Mouse (Mus musculus) liver, embryonic 11.5 days (tissue): ENCODE measurements at regions not wholly inside any gene's neighbourhood (a gene's known extent, or its start where the extent isn't known, plus 50 kb on each side); places are given as distances from the start of the nearest gene placed in this dataset.

ENCODE experiments used
- ATAC-seq: fragments of 200-750 bp; cut with Nextera tagmentation; replicated peaks from 2 replicates; pipeline ENCODE4 v1.8.0; 2017; ENCODE audit warnings: moderate number of reproducible peaks, mild to moderate bottlenecking, moderate TSS enrichment, moderate library complexity; ENCODE audit not compliant: low FRiP score
- DNase-seq: peaks from one replicate; pipeline ENCODE4 v3.0.0-alpha.2; 2017; ENCODE audit warnings: low spot score
- H3K27ac ChIP-seq: fragments of 300-500 bp; sonication (generic); 2 replicates; pipeline ENCODE4 v1.5.1; 2014; ENCODE audit warnings: mild to moderate bottlenecking, low read depth, low read length, control low read depth
- H3K27me3 ChIP-seq: fragments of 300-500 bp; sonication (generic); replicated peaks from 2 replicates; pipeline ENCODE4 v1.6.1; 2014; ENCODE audit warnings: low read length, mixed read lengths; ENCODE audit not compliant: control insufficient read depth, insufficient read depth
- H3K36me3 ChIP-seq: fragments of 300-500 bp; sonication (generic); 2 replicates; pipeline ENCODE4 v1.6.1; 2014; ENCODE audit warnings: mild to moderate bottlenecking, low read length, moderate library complexity, mixed read lengths; ENCODE audit not compliant: control insufficient read depth, insufficient read depth
- H3K4me1 ChIP-seq: fragments of 300-500 bp; sonication (generic); replicated peaks from 2 replicates; pipeline ENCODE4 v1.6.1; 2014; ENCODE audit warnings: low read length, mixed read lengths; ENCODE audit not compliant: control insufficient read depth, insufficient read depth
- H3K4me2 ChIP-seq: fragments of 300-500 bp; sonication (generic); 2 replicates; pipeline ENCODE4 v1.6.1; 2014; ENCODE audit warnings: mild to moderate bottlenecking, control low read depth, moderate library complexity
- H3K4me3 ChIP-seq: fragments of 300-500 bp; sonication (generic); 2 replicates; pipeline ENCODE4 v1.5.1; 2014; ENCODE audit warnings: low read depth, low read length, control low read depth
- H3K9ac ChIP-seq: fragments of 300-500 bp; sonication (generic); 2 replicates; pipeline ENCODE4 v1.6.1; 2014; ENCODE audit warnings: low read depth, low read length, control low read depth
- H3K9me3 ChIP-seq: fragments of 300-500 bp; sonication (generic); 2 replicates; pipeline ENCODE4 v1.6.1; 2016; ENCODE audit warnings: low read length, inconsistent platforms, mixed read lengths; ENCODE audit not compliant: control insufficient read depth
- WGBS: fragments of 180-500 bp; shearing (Covaris S2); extraction: QIAGEN DNeasy Blood & Tissue Kit; methylation state at CpG from one replicate; pipeline ENCODE4 v1.1.7; 2014; 5-methylcytosine and 5-hydroxymethylcytosine counted together

DNA sequence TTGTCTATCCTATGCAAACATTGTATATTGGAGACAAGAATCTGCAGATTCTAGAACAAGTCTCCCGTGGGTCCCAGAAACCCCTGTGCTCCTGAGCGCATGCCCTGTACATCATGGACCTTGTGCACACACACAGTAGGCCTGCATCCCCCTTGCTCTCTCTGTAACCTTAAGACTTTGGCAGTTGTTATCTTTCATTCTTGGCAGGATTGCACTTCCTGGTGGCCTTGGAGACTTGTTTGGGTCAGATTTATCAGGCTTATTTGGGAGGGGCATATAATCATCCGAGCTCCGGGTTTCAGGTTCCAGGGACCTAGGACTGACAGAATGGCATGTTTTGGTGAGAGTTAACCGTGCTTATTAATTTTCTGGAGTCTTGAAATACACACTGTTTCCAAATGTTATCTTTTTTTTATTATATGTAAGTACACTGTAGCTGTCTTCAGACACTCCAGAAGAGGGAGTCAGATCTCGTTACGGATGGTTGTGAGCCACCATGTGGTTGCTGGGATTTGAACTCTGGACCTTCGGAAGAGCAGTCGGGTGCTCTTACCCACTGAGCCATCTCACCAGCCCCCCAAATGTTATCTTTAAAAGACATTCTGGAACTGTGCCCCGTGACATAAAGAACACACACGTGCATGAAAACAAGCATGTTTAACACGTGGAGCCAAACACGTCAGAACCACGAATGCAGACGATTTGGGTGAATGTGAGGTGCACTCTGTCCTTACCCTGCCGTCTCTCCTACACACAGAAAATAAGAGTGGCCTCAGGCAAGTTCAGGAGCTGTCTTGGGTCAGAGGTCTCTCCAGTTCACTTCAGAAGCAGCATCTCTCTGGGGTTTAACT lies 114.1 kb downstream of the Tomm20 start:
- Histone ChIP-seq H3K4me1 (peaks cover 69% of the 10 kb centered on the region), H3K9ac (0 out of 2 replicates have a peak overlapping the region, but pooled peaks have one; percentile 34), H3K4me2 (peak overlapping the region; percentile 20), H3K27ac (peak overlapping the region; percentile 84), H3K27me3 (no peaks in the 10 kb centered on the region), H3K4me3 (no peak overlapping the region), H3K9me3 (no peaks in the 10 kb centered on the region), H3K36me3 (no peaks in the 10 kb centered on the region)
- 79% methylated on average over 16 of the region's 16 CpGs for WGBS
- no peak for ATAC-seq
- no peak for DNase-seq

DNA sequence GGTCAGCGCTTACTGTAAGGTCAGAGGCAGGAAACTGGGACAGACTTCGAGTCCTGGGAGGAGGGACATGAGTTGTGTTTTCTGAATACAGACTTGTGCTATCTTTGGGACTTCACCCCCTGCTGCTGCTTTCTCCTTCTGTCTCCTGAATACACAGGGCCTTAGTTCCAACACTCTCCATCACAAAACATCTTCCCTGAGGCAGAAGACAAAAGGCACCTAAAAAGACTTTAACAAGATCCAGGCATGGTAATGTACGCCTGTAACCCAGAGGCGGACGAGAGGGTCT lies 115.5 kb downstream of the Tomm20 start:
- H3K9ac ChIP-seq = no peak overlapping the region

DNA sequence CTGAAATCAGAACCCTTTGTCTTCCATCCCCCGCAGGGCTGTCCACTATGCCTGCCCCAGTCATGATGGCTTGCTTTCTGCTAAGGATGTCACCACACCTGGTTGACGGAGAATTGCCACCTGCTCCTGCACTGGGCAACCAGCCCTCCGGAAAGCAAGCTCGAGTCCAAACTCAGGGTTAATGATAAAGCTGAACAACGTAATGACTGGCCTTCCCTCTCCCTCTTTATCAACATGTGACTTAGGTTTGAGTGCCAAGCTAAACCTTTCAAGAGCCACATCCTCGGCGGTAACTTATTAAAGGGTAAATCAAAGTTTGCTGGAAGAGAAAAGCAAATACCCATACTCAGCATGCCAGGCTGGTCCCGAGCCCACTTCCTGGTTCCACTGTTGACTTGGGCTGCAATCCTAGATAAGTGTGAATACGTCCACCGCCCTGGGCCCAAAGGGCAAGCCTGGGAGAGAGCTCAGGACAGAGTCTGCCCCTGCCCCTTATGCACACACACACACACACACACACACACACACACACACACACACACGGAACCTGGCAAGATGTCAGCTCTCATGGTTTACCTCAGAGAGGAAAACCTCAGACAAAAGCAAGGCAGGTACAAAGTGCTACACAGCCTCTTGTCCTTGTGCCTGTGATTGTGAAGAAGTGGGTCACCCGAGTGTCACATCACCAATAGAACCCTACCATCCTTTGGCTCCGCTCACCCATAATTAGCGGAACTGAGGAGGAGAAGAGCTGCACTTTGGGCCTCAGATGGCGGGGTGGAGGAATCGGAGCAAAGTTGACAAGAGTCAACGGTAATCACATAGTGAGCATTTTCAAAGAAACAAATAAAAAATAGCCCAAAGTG lies 116.0 kb downstream of the Tomm20 start:
- WGBS = 64% methylated on average over 17 of the region's 17 CpGs
- no peak for DNase-seq

More for the DNA sequence above, 115.5 kb downstream of the Tomm20 start:
- H3K27me3 ChIP-seq = no peaks in the 10 kb centered on the region
- peak overlapping the region; percentile 25; the same call in 1 of the 2 replicates for H3K27ac ChIP-seq
- peaks cover 73% of the 10 kb centered on the region for H3K4me1 ChIP-seq
- H3K36me3 ChIP-seq = no peaks in the 10 kb centered on the region
- no peaks in the 10 kb centered on the region for H3K9me3 ChIP-seq
- H3K4me3 ChIP-seq = no peak overlapping the region
- 71% methylated on average over 5 of the region's 5 CpGs for WGBS
- no peak overlapping the region for H3K4me2 ChIP-seq
- no peak for DNase-seq
- ATAC-seq = no peak

DNA sequence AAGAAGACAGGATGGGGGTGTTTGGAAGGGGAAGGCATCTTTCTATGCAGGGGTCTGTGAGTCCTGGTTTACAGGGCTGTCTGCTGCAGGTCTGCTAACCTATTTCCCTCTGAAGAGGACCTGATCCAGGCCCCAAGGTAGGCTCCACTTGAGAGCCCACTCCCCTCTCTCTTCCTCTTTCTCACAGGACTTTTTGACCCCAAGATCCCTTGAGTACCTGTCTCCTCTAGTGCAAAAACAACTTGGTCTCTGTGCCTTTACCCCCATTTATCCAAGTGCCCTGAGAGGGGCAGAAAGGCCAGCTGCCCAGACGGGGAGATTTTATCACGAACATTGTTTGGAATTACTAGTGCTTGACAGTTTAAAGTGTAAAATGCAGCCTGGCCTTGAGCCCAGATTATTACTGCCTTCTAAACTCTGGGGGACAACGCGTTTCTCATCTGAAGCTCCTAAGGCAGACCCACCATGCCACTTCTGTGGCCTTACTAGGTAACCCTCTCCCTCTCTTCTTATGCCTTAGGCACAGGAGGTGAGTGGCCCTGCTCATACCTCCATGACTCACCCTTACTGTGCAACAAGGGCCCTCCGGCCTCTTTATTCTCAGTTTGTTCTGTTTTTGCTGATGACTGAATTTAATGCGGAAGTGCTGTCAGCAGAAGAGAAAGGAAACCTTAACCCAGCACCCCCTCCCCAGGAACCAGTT lies 117.8 kb downstream of the Tomm20 start:
- WGBS = 53% methylated on average over 6 of the region's 6 CpGs
- no peak for DNase-seq

More for the DNA sequence above, 116.0 kb downstream of the Tomm20 start:
- H3K9ac ChIP-seq = no peak overlapping the region
- peaks cover 76% of the 10 kb centered on the region for H3K4me1 ChIP-seq
- no peak overlapping the region for H3K4me2 ChIP-seq
- peak overlapping the region; percentile 11; the same call in 1 of the 2 replicates for H3K27ac ChIP-seq
- no peaks in the 10 kb centered on the region for H3K9me3 ChIP-seq
- H3K4me3 ChIP-seq = no peak overlapping the region
- H3K36me3 ChIP-seq = no peaks in the 10 kb centered on the region
- ATAC-seq = no peak
- no peaks in the 10 kb centered on the region for H3K27me3 ChIP-seq

DNA sequence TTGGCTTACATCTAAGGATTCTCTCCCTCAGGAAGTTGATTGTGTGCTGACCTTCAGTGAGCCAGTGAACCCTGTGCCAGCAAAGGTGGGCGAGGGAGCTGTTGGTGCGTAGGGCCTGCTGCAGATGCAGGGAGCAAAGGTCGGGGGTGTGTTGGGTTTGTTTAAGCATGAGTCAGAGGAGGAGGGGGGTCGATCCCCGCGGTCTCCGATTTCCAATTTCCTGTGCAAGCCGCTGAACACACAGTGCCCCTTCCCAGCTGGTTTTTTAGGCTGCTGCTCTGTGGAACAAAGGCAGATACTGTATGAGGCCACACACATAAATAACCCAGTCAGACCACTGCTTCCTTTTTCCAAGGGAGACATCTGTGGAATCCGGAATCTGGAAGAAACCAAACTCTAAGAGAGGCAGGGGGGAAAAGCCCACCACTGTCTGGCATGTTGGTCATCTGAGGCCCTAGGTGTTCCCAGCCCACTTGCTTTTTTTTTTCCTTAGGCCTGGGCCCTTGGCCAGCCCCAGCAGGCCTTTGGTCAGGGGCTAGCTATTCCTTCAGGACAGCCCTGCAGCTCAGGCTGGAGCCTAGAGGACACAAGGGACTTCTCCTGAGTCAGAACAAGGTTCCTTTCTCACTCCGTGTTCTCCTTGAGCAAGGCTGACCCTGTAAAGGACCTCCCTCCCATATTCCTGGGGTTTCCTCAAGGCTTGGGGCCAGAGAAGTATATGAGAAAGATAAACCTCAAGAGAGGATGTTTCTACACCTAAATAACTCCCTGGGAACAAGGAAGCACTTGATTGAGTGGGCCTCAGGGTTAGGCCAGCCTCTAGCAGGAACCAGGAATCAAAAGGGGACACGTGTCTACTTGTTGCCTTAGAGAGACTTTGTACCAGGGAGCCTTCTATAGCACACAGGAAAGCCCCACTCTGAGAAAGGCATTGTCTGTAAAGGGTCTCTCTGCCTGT lies 119.0 kb downstream of the Tomm20 start:
- no peak for DNase-seq

More for the DNA sequence above, 117.8 kb downstream of the Tomm20 start:
- Histone ChIP-seq H3K4me1 (peaks cover 66% of the 10 kb centered on the region), H3K4me2 (no peak overlapping the region), H3K27ac (peak overlapping the region; percentile 93), H3K27me3 (no peaks in the 10 kb centered on the region), H3K4me3 (no peak overlapping the region), H3K9ac (no peak overlapping the region; the same call in 1 of the 2 replicates), H3K9me3 (no peaks in the 10 kb centered on the region), H3K36me3 (no peaks in the 10 kb centered on the region)
- ATAC-seq = no peak

DNA sequence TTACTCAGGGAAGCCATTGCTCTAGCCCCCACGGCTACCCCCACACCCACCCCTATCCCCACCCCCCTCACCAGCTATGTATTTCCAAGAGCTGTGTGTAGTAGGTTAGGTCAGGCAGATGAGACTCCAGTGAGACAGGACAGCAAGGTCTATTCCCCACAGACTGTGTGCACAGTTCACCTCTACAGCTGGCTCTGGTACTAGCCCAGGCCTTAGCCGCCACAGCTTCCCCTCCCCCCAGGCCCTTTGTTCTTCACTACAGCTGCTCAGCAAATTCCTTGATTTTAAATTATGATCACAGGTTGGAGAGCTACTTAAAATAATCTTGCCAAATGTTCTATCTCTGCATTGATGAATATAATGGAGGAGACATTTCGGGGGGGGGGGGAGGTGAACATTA lies 119.8 kb downstream of the Tomm20 start:
- peak overlapping the region; percentile 9; the same call in 1 of the 2 replicates for H3K4me2 ChIP-seq

More for the DNA sequence above, 119.0 kb downstream of the Tomm20 start:
- H3K9ac ChIP-seq = peak overlapping the region; percentile 20
- no peaks in the 10 kb centered on the region for H3K9me3 ChIP-seq
- no peak overlapping the region; the same call in 1 of the 2 replicates for H3K4me2 ChIP-seq
- peaks cover 56% of the 10 kb centered on the region for H3K4me1 ChIP-seq
- H3K27me3 ChIP-seq = no peaks in the 10 kb centered on the region
- ATAC-seq = peak; percentile 58
- peak overlapping the region; percentile 93 for H3K27ac ChIP-seq
- no peaks in the 10 kb centered on the region for H3K36me3 ChIP-seq
- H3K4me3 ChIP-seq = no peak overlapping the region
- WGBS = 15% methylated on average over 11 of the region's 11 CpGs

DNA sequence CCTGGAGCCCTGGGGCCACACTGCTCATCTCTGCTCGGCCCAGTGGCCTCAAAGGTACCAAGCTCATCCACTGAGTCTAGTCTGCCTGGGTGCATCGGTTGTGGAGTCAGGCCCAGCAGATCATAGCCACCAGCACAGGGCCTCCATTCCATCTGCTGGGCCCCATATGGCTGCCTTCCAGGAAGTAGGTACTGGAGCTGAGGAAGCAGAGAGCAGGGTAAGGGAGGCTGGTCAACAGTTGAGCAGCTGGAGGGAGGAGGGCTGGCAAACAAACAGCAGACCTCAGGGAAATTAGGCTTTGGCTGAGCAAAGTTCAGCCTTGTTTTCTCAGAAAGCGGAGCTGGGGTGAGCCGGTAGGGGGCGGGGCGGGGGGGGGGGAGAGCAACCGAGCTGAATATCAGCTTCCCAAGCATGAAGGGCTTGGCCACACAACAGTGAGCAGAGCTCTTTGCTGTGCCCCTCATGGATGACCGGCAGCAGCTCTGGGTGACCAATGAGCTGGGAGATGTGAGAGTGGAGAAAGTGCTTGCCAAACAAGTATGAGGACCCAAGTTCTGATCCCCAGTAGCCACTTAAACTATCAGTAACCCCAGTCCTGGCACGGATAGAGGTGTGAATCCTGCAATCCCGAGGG lies 121.0 kb downstream of the Tomm20 start:
- Histone ChIP-seq H3K27me3 (no peaks in the 10 kb centered on the region), H3K4me2 (0 out of 2 replicates have a peak overlapping the region, but pooled peaks have one; percentile 16), H3K9me3 (no peaks in the 10 kb centered on the region), H3K36me3 (no peaks in the 10 kb centered on the region), H3K27ac (peak overlapping the region; percentile 72), H3K9ac (peak overlapping the region; percentile 14; the same call in 1 of the 2 replicates), H3K4me1 (peaks cover 45% of the 10 kb centered on the region), H3K4me3 (no peak overlapping the region)
- WGBS = 47% methylated on average over 10 of the region's 10 CpGs
- DNase-seq (no peak), ATAC-seq (peak; percentile 38)

More for the DNA sequence above, 119.8 kb downstream of the Tomm20 start:
- WGBS = 34% methylated on average over 3 of the region's 3 CpGs
- Histone ChIP-seq H3K4me3 (no peak overlapping the region), H3K9ac (peak overlapping the region; percentile 32; the same call in 1 of the 2 replicates), H3K27ac (peak overlapping the region; percentile 93), H3K9me3 (no peaks in the 10 kb centered on the region), H3K36me3 (no peaks in the 10 kb centered on the region), H3K4me1 (peaks cover 50% of the 10 kb centered on the region), H3K27me3 (no peaks in the 10 kb centered on the region)
- DNase-seq (no peak), ATAC-seq (0 out of 2 replicates have a peak, but pooled peaks have one; percentile 31)
